Mouse (Mus musculus) myocyte (in vitro differentiated cells): ENCODE measurements around the gene Bcdin3d. TPM values are rescaled to one million over a fixed set of nuclear protein-coding genes. Genes with fewer than 3 reads are reported as not detected.

Experiments used
- H3K27me3 ChIP-seq: one replicate; pipeline ENCODE4 v1.6.1; 2011; ENCODE audit not compliant: control insufficient read depth, insufficient read depth, insufficient read length
- H3K36me3 ChIP-seq: one replicate; pipeline ENCODE4 v1.6.1; 2011; ENCODE audit not compliant: control insufficient read depth, insufficient read depth
- H3K4me2 ChIP-seq: one replicate; pipeline ENCODE4 v1.6.1; 2011; ENCODE audit warnings: low read depth, control low read depth
- H3K4me3 ChIP-seq: one replicate; pipeline ENCODE4 v1.5.1; 2011; ENCODE audit warnings: mild to moderate bottlenecking, control low read depth, moderate library complexity
- H3K79me2 ChIP-seq: one replicate; pipeline ENCODE4 v1.6.1; 2011; ENCODE audit not compliant: control insufficient read depth, insufficient read depth
- H3ac ChIP-seq: one replicate; pipeline ENCODE4 v1.6.1; 2011; ENCODE audit not compliant: control insufficient read depth, insufficient read length
- CEBPB ChIP-seq: IDR thresholded peaks from 2 replicates; pipeline ENCODE4 v1.6.1; 2011; ENCODE audit warnings: mild to moderate bottlenecking, moderate library complexity; ENCODE audit not compliant: poor library complexity, insufficient read depth, severe bottlenecking
- E2F4 ChIP-seq: IDR thresholded peaks from one replicate; pipeline ENCODE4 v1.6.1; 2011; ENCODE audit warnings: mild to moderate bottlenecking, control low read depth, moderate library complexity; ENCODE audit not compliant: insufficient read depth
- MAX ChIP-seq: IDR thresholded peaks from one replicate; pipeline ENCODE4 v1.6.1; 2011; ENCODE audit warnings: low read depth, mild to moderate bottlenecking, control low read depth
- MYOD1 ChIP-seq, 3 experiments: IDR thresholded peaks; one replicate each; pipeline ENCODE4 v1.6.1; 2011; ENCODE audit warnings: control low read depth in 2 of 3, low read depth in 2 of 3, mild to moderate bottlenecking in 2 of 3, moderate library complexity in 1 of 3; ENCODE audit not compliant: insufficient read length in 2 of 3, control insufficient read depth in 1 of 3
- MYOG ChIP-seq, 3 experiments: IDR thresholded peaks; one replicate each; pipeline ENCODE4 v1.6.1; 2011; ENCODE audit warnings: control low read depth in 2 of 3, low read depth in 2 of 3, mild to moderate bottlenecking in 2 of 3; ENCODE audit not compliant: insufficient read length in 2 of 3, control insufficient read depth in 1 of 3, insufficient read depth in 1 of 3
- POLR2A ChIP-seq: IDR thresholded peaks from one replicate; pipeline ENCODE4 v1.6.1; 2011; ENCODE audit warnings: low read depth, mild to moderate bottlenecking, control low read depth, moderate library complexity; ENCODE audit not compliant: insufficient read length
- POLR2AphosphoS2 ChIP-seq: IDR thresholded peaks from one replicate; pipeline ENCODE4 v1.6.1; 2011; ENCODE audit warnings: low read depth, control low read depth; ENCODE audit not compliant: insufficient read length
- REST ChIP-seq: IDR thresholded peaks from one replicate; pipeline ENCODE4 v1.6.1; 2011; ENCODE audit warnings: mild to moderate bottlenecking, control low read depth, moderate library complexity; ENCODE audit not compliant: insufficient read depth, insufficient read length
- SRF ChIP-seq: IDR thresholded peaks from one replicate; pipeline ENCODE4 v1.6.1; 2011; ENCODE audit warnings: low read depth; ENCODE audit not compliant: control insufficient read depth, insufficient read length
- TCF12 ChIP-seq: IDR thresholded peaks from one replicate; pipeline ENCODE4 v1.6.1; 2011; ENCODE audit warnings: mild to moderate bottlenecking, control low read depth; ENCODE audit not compliant: poor library complexity, insufficient read depth, severe bottlenecking
- TCF3 ChIP-seq: IDR thresholded peaks from one replicate; pipeline ENCODE4 v1.6.1; 2011; ENCODE audit warnings: low read depth, control low read depth; ENCODE audit not compliant: insufficient read length
- USF1 ChIP-seq: IDR thresholded peaks from one replicate; pipeline ENCODE4 v1.6.1; 2011; ENCODE audit warnings: low read depth, mild to moderate bottlenecking, control low read depth, moderate library complexity
- polyA plus RNA-seq: library from polyadenylated mRNA; unstranded; fragments of >200 nt; fragmentation: generic; extraction: Trizol; gene quantifications from one replicate; pipeline ENCODE4 v1.2.1, GENCODE M21; 2012; ENCODE audit warnings: missing spikeins

The Bcdin3d gene
- polyA plus RNA-seq, 1 experiment = 11.8 TPM

DNA sequence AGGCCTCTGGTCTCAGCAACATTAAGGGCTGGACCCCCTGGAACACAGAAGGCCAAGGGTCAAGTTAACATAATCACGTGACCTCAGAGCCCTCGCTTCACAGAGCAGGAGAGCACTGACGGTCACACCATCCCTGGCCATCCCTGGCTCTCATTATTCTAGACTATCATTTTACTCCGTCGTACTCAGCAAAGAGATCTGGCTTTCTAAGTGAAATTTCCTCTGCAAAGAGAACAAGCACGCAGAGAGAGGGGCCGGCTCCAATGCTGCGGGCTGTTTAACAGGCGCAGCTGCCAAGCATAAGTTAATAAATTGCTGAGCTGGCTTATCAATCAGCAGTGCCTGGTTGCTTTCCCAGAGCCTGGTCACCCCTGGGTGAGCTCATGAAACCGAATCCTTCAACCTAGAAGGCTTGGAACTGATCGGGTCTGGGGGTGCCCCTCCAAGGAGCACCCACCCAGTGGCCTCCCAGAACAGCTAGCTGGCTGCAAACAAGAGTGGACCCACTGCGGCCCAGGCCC is 27.8 kb upstream of the Bcdin3d start:
- no peak overlapping the region for H3ac ChIP-seq
- H3K79me2 ChIP-seq = no peaks in the 10 kb centered on the region
- H3K4me2 ChIP-seq = no peak overlapping the region
- no peaks in the 10 kb centered on the region for H3K27me3 ChIP-seq
- no peak overlapping the region for H3K4me3 ChIP-seq
- TF ChIP-seq POLR2AphosphoS2 (no peak), USF1 (no peak), TCF12 (no peak), MYOG (IDR thresholded peaks at IDR 0.05; ENCODE audit: control insufficient read depth in 1 of 3, insufficient read depth in 1 of 3, insufficient read length in 2 of 3, low read depth in 2 of 3) (no peak), CEBPB (no peak), POLR2A (no peak)
- no peaks in the 10 kb centered on the region for H3K36me3 ChIP-seq

DNA sequence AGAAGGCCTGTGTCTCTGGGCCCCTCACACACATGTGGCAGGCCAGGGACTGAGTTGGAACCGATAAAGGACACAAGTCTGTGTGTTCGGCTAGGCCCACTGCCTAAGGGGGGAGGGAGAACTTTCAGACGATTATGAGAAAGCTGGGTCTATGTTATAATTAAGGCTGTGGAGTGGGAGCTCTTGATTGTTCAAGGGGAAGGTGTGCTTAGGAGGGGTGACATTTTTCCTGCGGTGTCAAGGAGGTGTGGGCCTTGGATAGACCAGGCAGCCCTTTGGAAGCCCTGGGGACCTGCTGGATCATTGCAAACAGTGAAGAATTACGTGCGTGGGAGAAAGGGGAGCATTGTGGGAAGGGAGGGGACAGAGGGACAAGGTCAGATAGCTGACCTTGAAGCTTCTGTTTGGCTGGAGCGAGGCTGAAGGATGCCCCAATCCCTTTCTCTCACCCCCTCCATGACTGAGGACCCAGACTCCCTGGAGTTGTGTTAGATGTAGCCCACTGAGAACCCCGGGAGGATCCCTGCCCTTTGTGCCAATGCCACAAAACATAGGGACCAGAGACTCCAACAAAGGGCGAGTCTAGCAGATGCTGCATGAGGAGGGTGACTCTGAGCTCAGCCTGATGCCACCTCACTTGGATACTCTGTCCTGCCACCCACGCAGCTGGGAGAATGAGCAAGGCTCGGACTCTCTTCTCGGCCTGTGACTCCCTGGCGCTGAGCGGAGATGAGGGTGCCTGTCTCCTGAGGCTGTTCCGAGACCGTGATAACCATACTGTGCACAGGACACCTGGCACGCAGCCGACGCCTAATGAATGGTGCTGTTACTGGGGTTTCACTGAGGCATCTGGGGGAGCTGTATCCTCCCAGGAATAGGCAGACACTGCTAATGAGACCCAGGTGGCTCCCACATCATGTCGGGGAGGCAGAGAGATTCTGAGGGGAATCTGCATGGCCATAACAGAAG is 27.0 kb upstream of the Bcdin3d start:
- H3ac ChIP-seq = no peak overlapping the region
- H3K36me3 ChIP-seq = no peaks in the 10 kb centered on the region
- no peaks in the 10 kb centered on the region for H3K27me3 ChIP-seq
- TF ChIP-seq MYOD1 (IDR thresholded peaks at IDR 0.05; ENCODE audit: control insufficient read depth in 1 of 3, insufficient read length in 2 of 3, low read depth in 2 of 3) (no peak), MYOG (IDR thresholded peaks at IDR 0.05; ENCODE audit: control insufficient read depth in 1 of 3, insufficient read depth in 1 of 3, insufficient read length in 2 of 3, low read depth in 2 of 3) (no peak), TCF3 (no peak), USF1 (no peak), CEBPB (no peak), SRF (no peak), MAX (no peak), REST (no peak), TCF12 (no peak), E2F4 (no peak), POLR2A (no peak), POLR2AphosphoS2 (no peak)
- H3K4me2 ChIP-seq = no peak overlapping the region
- H3K79me2 ChIP-seq = no peaks in the 10 kb centered on the region
- no peak overlapping the region for H3K4me3 ChIP-seq

DNA sequence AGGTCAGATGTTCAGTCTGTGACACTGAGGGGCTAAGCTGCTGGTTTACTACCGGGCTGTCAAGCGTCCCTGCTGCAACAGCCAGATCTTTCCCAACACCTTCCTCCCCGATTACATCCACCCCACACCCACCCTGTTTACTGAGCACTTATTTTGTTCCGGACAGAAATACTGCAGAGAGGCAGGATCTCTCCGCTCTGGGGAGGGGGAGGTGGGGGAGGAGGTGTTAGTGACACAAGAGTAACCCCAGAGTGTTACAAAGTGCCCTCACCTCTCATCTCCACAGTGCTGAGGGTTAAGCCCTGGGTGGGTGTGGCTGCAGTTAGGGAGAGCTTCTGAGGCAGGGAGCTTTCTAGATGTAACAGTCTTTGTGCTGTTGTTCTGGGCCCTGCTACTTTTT is 25.8 kb upstream of the Bcdin3d start:
- no peaks in the 10 kb centered on the region for H3K79me2 ChIP-seq
- no peak overlapping the region for H3K4me3 ChIP-seq
- H3K27me3 ChIP-seq = no peaks in the 10 kb centered on the region
- H3K36me3 ChIP-seq = no peaks in the 10 kb centered on the region
- H3K4me2 ChIP-seq = no peak overlapping the region
- no peak overlapping the region for H3ac ChIP-seq
- TF ChIP-seq TCF3 (no peak), USF1 (no peak), CEBPB (no peak), POLR2A (no peak), MYOG (IDR thresholded peaks at IDR 0.05; ENCODE audit: control insufficient read depth in 1 of 3, insufficient read depth in 1 of 3, insufficient read length in 2 of 3, low read depth in 2 of 3) (no peak), MYOD1 (IDR thresholded peaks at IDR 0.05; ENCODE audit: control insufficient read depth in 1 of 3, insufficient read length in 2 of 3, low read depth in 2 of 3) (no peak), TCF12 (no peak), MAX (no peak)

DNA sequence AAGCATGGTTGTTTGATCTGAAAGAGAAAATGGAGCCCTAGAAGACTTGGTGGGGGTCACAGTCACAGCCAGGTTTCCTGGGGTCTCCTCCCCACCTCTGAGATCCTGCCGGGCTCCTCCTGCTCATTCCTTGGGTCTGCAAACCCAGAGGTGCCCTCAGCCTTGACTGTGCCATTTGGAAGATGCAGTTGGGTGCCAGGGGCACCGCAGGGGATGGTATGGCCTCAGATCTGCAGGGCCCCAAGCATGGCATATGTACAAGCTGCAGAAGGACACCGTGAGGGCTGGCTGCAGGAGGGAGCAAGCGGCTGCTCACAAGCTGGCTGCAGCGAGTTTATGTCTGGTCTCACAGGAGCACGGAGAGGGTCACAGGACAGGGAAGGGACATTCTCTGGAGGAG is 25.2 kb upstream of the Bcdin3d start:
- H3K4me3 ChIP-seq = no peak overlapping the region
- H3K79me2 ChIP-seq = no peaks in the 10 kb centered on the region
- TF ChIP-seq SRF (no peak), POLR2AphosphoS2 (no peak), REST (no peak), TCF3 (no peak), USF1 (no peak), MYOG (IDR thresholded peaks at IDR 0.05; ENCODE audit: control insufficient read depth in 1 of 3, insufficient read depth in 1 of 3, insufficient read length in 2 of 3, low read depth in 2 of 3) (no peak), MYOD1 (IDR thresholded peaks at IDR 0.05; ENCODE audit: control insufficient read depth in 1 of 3, insufficient read length in 2 of 3, low read depth in 2 of 3) (no peak), TCF12 (no peak), CEBPB (no peak), E2F4 (no peak), MAX (no peak), POLR2A (no peak)
- H3K27me3 ChIP-seq = no peaks in the 10 kb centered on the region
- H3K36me3 ChIP-seq = no peaks in the 10 kb centered on the region
- H3K4me2 ChIP-seq = no peak overlapping the region
- no peak overlapping the region for H3ac ChIP-seq

DNA sequence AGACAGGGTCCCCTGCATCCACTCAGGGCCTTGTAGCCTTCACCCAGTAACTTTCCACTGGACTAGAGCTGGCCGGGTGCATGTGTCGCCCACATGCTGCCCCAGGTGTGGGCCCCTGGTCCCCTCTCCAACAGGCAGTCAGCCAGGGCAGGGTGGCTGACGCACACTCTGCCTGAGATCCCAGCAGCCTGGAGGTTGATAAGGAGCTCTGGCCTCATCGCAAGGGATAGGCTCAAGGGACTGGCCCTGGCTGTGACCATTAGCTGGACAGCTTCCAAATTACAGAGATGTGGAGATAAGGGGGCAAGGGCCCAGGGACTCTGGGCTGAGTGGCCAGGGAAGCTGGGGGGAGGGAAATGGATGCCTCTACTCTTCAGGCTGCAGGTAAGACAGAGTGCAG is 24.3 kb upstream of the Bcdin3d start:
- H3K27me3 ChIP-seq = no peaks in the 10 kb centered on the region
- H3K4me2 ChIP-seq = no peak overlapping the region
- H3K79me2 ChIP-seq = no peaks in the 10 kb centered on the region
- TF ChIP-seq POLR2AphosphoS2 (no peak), REST (no peak), USF1 (no peak), CEBPB (no peak), SRF (no peak), E2F4 (no peak), POLR2A (no peak), MYOG (IDR thresholded peaks at IDR 0.05; ENCODE audit: control insufficient read depth in 1 of 3, insufficient read depth in 1 of 3, insufficient read length in 2 of 3, low read depth in 2 of 3) (no peak), MYOD1 (IDR thresholded peaks at IDR 0.05; ENCODE audit: control insufficient read depth in 1 of 3, insufficient read length in 2 of 3, low read depth in 2 of 3) (no peak), TCF3 (no peak)
- no peaks in the 10 kb centered on the region for H3K36me3 ChIP-seq
- no peak overlapping the region for H3ac ChIP-seq
- no peak overlapping the region for H3K4me3 ChIP-seq
